Mouse (Mus musculus): ENCODE results near the gene Kcna1.
A peak's percentile ranks its signal among the peaks of the same experiment; 100 is the strongest.

Gene Kcna1

DNA sequence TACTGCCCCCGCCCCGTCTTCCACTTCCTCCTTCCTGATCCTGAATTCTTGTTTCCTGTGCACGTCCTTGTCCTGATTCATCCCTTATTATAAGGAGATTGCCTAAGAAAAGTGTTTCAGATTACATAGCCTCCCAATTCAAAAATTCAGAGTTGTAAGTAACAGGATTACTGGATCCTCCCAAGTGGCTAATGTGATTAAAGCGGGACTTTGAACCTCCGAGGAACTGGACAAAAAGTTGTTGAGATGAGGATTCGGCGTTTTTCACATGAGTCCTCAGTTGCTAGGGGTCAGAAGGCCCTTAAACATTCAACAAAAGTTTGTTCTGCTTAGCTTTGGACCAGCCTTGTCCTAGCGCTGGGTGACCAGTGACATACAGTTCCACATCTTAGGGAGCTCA lies at the start of gene Kcna1:
Kcna1 (minus strand) TSS at position 4 of the 400 bp plus-strand sequence.
- no peak for DNase-seq

DNA sequence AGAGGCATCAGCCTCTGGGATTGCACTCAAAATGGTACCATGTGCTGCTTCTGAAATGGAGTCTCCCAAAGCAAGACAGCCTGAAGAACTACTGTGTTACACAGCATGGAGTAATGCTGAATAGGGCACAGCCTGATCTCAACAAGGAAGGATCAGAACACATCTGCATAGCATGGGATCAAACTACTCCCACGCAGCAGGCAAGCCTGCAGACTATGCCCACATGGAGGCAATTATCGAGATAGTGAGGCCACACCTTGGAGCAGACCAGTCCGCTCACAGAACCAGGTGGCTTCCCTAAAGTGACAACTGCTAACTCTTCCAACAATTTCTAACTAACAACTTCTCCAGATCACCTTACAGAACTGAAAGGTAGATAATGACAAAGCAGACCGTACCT lies 40.9 kb upstream of the Kcna1 start:
- no peak for DNase-seq

DNA sequence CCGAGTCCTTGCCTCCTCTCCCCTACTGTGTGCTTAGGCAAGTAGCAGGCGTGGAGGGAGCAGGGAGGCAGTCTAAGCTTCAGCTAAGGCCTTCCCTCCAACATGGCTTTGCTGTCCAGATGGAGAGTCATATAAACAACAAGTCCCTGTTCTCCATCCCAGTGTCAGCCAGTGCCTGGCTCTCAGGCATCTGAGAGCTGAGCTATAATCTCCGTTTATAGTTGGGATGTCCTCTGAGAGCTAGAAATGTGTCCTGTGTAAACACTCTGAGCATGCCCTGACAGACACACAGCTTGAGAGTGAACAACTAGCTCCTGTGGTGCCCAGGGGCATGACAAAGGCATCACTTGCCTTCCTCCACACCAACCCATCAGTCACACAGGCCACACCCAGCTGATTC lies 39.0 kb upstream of the Kcna1 start:
- no peak for DNase-seq

DNA sequence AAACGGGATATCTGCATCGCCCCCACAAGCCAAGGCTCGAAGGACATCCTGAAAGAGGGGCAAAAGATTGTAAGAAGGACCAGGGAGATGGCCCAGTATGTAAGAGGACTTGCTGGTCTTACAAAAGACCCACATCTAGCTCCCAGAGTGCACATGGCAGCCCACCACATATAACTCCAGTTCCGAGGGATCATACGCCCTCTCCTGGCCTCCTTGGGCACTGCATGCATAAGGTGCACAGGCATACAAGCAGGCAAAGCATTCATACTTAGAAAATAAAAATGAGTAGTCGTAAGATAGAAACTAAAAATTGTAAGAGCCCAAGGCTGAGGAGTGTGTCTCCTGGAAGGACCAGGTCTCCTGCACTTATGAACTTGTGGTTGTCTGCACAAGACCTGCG lies 32.8 kb upstream of the Kcna1 start:
- peak; percentile 4 for DNase-seq

DNA sequence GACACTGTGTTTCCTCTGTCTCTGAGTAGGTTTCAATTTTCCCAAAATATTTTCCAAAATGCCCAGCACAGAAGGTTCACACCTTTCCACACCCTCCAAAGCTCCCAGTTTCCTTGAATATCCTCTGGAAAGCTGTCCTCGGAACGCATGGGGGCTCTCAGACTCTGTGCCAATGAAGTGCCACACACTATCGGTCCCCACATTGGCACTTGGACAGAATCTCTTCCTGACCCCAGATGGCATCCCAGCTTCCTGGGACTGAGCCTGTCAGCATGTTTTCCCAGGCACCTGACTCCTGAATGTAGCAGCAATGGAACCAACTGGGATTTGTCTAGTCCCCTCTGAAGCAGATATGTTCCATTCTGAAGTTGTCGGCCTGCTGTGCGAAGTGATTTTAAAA lies 20.8 kb upstream of the Kcna1 start:
- no peak for DNase-seq

DNA sequence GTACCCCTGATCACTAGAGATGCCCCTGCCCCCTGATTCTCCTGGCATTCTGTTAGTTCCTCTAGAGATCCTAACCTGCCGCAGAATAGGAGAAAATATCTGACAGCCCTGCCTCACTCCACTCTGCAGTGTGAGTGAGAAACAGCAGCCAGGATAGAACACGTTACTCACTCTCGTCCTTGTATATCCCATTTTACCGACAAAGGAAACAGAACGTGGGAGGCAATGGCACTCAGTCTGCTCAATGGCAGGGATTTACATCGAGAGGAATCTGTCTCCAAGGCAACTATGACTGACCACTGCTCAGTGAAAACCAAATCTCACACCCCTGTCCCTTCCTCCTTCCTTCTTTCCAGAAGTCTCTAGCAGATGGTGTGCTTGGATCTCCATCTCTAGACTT lies 19.9 kb upstream of the Kcna1 start:
- DNase-seq, result no peak

DNA sequence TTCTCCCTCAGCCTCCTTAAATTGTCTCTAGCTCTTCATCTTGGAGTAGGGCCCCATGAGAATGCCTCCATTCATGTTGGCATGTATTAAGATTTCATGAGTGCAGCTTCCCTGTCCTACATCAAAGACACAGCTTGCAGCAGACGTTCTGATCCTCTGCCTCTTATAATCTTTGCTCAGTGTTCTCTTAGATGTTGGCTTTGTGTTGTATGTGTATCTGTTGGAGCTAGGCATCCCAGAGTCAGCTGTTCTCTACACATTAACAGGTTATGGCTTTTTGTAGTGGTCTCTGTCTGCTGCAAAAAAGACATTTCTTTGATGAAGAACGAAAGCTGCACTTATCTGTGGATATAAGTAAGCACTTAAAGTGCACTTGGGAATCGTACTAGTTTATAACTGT lies 18.4 kb upstream of the Kcna1 start:
- no peak for DNase-seq

- no peak for DNase-seq
These were observed 11.6 kb upstream of the Kcna1 start for GRCm38 (mm10) chr6:126657646-126658394.

GRCm38 (mm10) chr6:126653561-126653960 lies 7.4 kb upstream of the Kcna1 start:
- DNase-seq, result no peak

DNA sequence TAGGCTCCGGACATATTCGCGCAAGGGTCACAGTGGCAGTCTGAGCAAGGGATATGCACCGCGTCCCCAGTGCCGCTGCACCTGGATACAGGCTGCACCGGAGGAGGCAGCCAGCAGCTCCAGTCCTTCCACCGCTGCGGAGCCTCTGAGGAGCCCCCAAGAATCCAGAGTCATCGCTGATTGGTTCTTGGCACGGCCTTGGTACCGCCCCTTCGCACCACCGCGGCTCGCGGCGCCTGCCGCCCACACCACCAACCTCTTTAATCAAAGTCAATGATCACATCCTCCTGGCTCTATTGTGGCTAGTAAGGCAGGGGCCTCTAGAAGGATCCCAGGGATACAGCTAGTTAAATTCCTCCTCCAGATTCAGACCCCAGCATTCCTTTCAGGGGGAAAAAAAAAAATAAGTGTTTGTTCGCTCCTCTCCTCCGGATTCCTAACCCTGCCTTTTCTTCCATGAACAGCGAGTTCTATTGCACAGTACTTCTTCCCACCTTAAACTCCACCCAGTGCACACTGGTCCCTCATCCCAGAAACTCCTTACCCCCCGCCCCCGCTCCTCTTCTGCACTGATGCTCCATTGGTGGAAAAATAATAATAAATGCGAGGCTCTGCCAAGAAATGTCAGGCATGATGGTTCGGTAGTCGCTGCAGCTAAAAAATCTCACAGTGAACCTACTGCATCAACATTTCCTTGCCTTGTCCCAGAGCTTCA lies 383 bp downstream of the Kcna1 start:
- peak; percentile 7 for DNase-seq

- no peak for DNase-seq
These were observed 1.1 kb downstream of the Kcna1 start for GRCm38 (mm10) chr6:126645044-126645541.

- no peak for DNase-seq
These were observed 1.8 kb downstream of the Kcna1 start for GRCm38 (mm10) chr6:126644181-126645043.

- no peak for DNase-seq
These were observed 2.7 kb downstream of the Kcna1 start for GRCm38 (mm10) chr6:126643341-126644055.

- DNase-seq, result peak; percentile 3
These were observed 3.3 kb downstream of the Kcna1 start for GRCm38 (mm10) chr6:126642856-126643321.

DNA sequence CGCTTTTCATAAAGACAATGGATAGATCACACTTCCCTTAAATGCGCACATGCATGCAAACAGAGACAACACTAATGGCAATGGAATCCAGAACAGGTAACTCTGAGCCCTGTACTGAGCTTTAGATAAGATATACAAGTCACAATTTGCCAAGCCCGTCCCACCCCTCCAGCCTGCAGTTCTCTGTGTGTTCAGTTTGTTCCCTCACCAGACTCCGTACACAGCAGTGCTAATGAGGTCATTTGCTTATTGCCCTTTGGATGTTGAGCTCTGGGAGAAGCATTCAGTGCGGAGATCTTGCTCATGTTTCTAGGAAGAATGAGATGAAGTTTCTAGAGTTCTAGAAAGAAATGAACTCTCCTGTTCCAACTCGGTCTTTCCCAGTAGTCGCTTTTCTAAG lies 17.7 kb downstream of the Kcna1 start:
- no peak for DNase-seq

DNA sequence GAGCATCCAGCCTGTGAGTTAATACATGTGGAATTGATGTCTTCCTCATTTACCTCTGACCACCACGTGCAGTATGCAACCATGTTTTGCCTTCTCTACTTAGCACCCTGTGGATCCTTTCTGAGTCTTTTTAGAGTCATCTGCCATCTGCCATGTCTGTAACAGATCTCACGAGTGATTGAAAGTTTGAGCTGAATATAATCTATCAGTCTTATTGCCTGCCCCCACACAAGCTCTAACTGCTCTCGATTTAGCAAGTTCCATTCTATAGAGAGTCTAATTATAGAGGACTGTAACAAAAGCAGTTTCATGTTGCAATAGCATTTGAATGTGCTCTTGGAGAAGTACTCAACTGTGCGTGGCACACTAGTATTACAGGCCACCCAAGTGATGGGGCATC lies 27.7 kb downstream of the Kcna1 start:
- no peak for DNase-seq

- DNase-seq, result no peak
These were observed 35.4 kb downstream of the Kcna1 start for GRCm38 (mm10) chr6:126610746-126611145.

GRCm38 (mm10) chr6:126609193-126609947 lies 36.8 kb downstream of the Kcna1 start:
- no peak for DNase-seq

DNA sequence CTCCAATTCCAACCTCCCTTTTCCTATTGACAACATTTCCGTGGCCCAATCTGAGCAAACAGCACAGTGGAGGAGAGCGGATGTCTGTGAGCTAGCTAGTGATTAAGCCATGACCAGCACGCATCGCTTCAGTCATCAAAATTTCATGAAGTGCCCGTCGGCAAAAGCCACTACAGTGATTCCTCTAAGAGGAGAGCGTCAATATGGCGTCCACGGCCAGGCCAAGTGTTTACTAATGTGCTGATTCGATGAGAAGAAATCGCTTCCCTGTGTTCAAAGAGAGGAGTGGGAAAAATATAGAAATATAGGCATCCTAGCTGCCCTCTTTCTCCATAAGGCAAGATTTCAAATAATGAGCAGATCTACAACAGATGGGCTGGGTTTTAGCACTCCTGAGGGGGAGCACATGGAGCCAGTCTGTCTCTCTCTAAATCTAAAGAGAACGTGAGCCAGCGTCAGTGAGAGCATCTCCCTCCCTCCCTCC lies 44.3 kb downstream of the Kcna1 start:
- no peak for DNase-seq

- no peak for DNase-seq
These were observed 46.8 kb downstream of the Kcna1 start for GRCm38 (mm10) chr6:126599201-126599995.

DNA sequence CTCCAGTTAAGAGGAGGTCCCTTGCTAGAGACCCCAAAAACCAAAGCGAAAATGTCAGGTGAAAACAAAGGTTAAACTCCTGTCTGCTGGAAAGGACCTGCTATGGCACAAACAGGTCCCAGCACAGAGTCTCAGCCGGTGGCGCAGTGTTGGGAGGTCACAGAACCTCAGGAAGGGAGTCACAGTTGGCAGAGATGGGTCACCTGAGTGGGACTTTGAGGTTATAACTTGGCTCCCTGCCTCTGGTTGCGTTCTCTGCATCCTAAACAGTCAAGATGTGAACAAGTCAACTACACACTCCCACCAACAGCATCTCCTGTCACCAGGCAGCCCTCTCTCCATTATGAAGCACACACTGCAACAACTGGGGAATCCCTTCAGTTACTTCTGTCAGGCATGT lies 48.4 kb downstream of the Kcna1 start:
- DNase-seq, result no peak

Data from thymus, postnatal 25 days (tissue).